Mouse (Mus musculus) liver, embryonic 12.5 days (tissue): ENCODE results near the gene Mus81. TPM values are rescaled to one million over a fixed set of nuclear protein-coding genes. Genes with fewer than 3 reads are reported as not detected.

Experiments
- ATAC-seq: fragments of 200-750 bp; cut with Nextera tagmentation; 2 replicates; pipeline ENCODE4 v1.8.0; 2017; ENCODE audit warnings: moderate number of reproducible peaks, mild to moderate bottlenecking, moderate library complexity
- H3K27ac ChIP-seq: fragments of 300-500 bp; sonication (generic); 2 replicates; pipeline ENCODE4 v1.5.1; 2016; ENCODE audit warnings: mild to moderate bottlenecking
- H3K27me3 ChIP-seq: fragments of 300-500 bp; sonication (generic); replicated peaks from 2 replicates; pipeline ENCODE4 v1.6.1; 2016; ENCODE audit warnings: mild to moderate bottlenecking, moderate library complexity
- H3K36me3 ChIP-seq: fragments of 300-500 bp; sonication (generic); 2 replicates; pipeline ENCODE4 v1.6.1; 2016; ENCODE audit warnings: mild to moderate bottlenecking, moderate library complexity
- H3K4me1 ChIP-seq: fragments of 300-500 bp; sonication (generic); 2 replicates; pipeline ENCODE4 v1.6.1; 2016
- H3K4me2 ChIP-seq: fragments of 300-500 bp; sonication (generic); 2 replicates; pipeline ENCODE4 v1.6.1; 2016; ENCODE audit warnings: mild to moderate bottlenecking, moderate library complexity
- H3K4me3 ChIP-seq: fragments of 300-500 bp; sonication (generic); 2 replicates; pipeline ENCODE4 v1.5.1; 2016; ENCODE audit warnings: mild to moderate bottlenecking, moderate library complexity
- H3K9ac ChIP-seq: fragments of 300-500 bp; sonication (generic); 2 replicates; pipeline ENCODE4 v1.6.1; 2016; ENCODE audit warnings: mild to moderate bottlenecking, moderate library complexity
- H3K9me3 ChIP-seq: fragments of 300-500 bp; sonication (generic); replicated peaks from 2 replicates; pipeline ENCODE4 v1.6.1; 2016; ENCODE audit warnings: mild to moderate bottlenecking, moderate library complexity
- WGBS: fragments of 180-500 bp; shearing (Covaris S2); methylation state at CpG from one replicate; pipeline ENCODE4 v1.1.7; 2016; ENCODE audit not compliant: insufficient replicate concordance; 5-methylcytosine and 5-hydroxymethylcytosine counted together
- polyA plus RNA-seq: library from polyadenylated mRNA; unstranded; fragments of >200 nt; fragmentation: Nextera tagmentation; extraction: Ambion mirVana; gene quantifications from 2 replicates; pipeline ENCODE4 v1.2.1, GENCODE M21; 2016

The Mus81 gene
- polyA plus RNA-seq, 1 experiment from 2014 or later, result 22.2 TPM

GRCm38 (mm10) chr19:5463791-5464562 lies 24.2 kb downstream of the Mus81 start:
- Histone ChIP-seq H3K27me3 (0 out of 2 replicates have a peak, but pooled peaks cover 3% of the 10 kb centered on the region), H3K4me3 (no peak overlapping the region), H3K4me2 (no peak overlapping the region), H3K9ac (no peak overlapping the region; the same call in 1 of the 2 replicates), H3K9me3 (no peaks in the 10 kb centered on the region), H3K36me3 (peaks cover 52% of the 10 kb centered on the region), H3K27ac (no peak overlapping the region), H3K4me1 (peaks cover 24% of the 10 kb centered on the region)
- no peak for ATAC-seq
- WGBS, result 60% methylated on average over 15 of the region's 15 CpGs

DNA sequence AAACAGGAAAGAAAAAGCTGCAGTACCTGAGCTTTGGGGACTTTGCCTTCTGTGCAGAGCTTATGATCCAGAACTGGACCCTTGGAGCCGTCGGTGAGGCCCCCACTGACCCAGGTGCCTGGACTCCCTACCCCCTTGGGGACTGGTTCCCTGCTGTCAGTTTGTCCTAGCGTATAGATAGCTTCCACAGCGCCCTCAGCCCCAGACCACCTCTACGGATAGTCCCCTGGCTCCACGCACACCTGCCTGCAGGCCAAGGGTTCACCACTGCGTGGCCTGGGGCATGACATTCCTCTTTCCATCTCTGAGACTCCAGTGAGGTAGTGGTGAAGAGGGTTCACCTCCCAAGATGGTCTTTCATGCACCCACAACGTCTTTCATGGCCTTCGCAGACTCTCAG lies 25.0 kb downstream of the Mus81 start:
- WGBS, result 83% methylated on average over 9 of the region's 9 CpGs
- H3K36me3 ChIP-seq, result peaks cover 52% of the 10 kb centered on the region
- 0 out of 2 replicates have a peak, but pooled peaks cover 5% of the 10 kb centered on the region for H3K27me3 ChIP-seq
- H3K4me2 ChIP-seq, result no peak overlapping the region
- H3K27ac ChIP-seq, result no peak overlapping the region
- no peaks in the 10 kb centered on the region for H3K9me3 ChIP-seq
- ATAC-seq, result no peak
- H3K4me1 ChIP-seq, result peaks cover 24% of the 10 kb centered on the region
- no peak overlapping the region for H3K4me3 ChIP-seq
- no peak overlapping the region for H3K9ac ChIP-seq

DNA sequence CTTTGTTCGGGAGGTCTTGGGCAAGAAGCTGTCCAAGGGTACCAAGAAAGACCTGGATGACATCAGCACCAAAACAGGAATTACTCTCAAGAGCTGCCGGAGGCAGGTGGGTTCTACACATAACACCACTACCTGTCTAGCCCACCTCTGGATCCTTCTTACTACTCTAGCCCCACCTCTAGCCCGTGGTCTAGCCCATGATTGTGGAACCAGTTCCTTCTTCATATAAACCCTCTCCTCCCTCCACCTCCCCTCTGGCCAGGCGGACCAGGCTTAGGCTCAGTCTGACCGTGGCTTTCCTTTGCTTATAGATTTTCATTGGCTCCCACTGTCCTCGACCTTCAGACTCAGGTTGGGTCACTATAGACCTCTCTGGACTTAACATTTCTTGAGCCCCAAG lies 26.8 kb downstream of the Mus81 start:
- peak overlapping the region; percentile 90 for H3K4me2 ChIP-seq

DNA sequence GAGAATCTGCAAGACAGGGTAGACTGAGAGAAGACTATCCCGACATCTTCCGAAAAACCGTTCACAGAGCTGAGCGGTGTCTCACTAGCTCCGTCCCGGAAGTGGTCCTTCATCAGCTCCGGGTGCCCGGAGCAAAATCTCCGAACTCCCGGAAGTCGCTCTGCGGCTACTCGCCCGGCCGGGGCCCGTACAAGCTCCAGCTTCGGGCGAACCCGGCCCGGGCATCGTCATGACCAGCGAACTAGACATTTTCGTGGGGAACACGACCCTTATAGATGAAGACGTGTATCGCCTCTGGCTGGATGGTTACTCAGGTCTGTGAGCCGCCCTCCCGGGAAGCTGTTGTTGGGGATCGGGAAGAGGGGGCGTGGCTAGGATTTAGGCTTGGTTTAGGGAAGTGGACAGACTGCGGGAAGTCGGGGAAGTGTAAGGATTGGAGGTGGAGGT lies 27.7 kb downstream of the Mus81 start, which contains the start of gene Fibp:
Fibp (plus strand) TSS at position 151 of the 447 bp plus-strand sequence.
- peaks cover 34% of the 10 kb centered on the region for H3K36me3 ChIP-seq
- WGBS, result under 1% methylated on average over 32 of the region's 32 CpGs
- no peaks in the 10 kb centered on the region for H3K9me3 ChIP-seq
- peak within 1 kb of the TSS; percentile 90 for H3K4me2 ChIP-seq
- peak within 1 kb of the TSS; percentile 68 for H3K27ac ChIP-seq
- H3K27me3 ChIP-seq, result 0 out of 2 replicates have a peak, but pooled peaks cover 5% of the 10 kb centered on the region
- H3K9ac ChIP-seq, result peak within 1 kb of the TSS; percentile 82
- H3K4me1 ChIP-seq, result peaks cover 43% of the 10 kb centered on the region
- ATAC-seq, result peak; percentile 66
- H3K4me3 ChIP-seq, result peak within 1 kb of the TSS; percentile 81

More for the DNA sequence above, 26.8 kb downstream of the Mus81 start:
- Histone ChIP-seq H3K9me3 (no peaks in the 10 kb centered on the region), H3K4me3 (peak overlapping the region; percentile 81), H3K4me1 (peaks cover 34% of the 10 kb centered on the region), H3K36me3 (peaks cover 41% of the 10 kb centered on the region), H3K27me3 (0 out of 2 replicates have a peak, but pooled peaks cover 5% of the 10 kb centered on the region), H3K9ac (peak overlapping the region; percentile 82; the same call in 1 of the 2 replicates), H3K27ac (0 out of 2 replicates have a peak overlapping the region, but pooled peaks have one; percentile 2)
- WGBS, result 74% methylated on average over 6 of the region's 6 CpGs
- ATAC-seq, result no peak

GRCm38 (mm10) chr19:5459896-5460295 lies 28.3 kb downstream of the Mus81 start:
- 26% methylated on average over 3 of the region's 3 CpGs for WGBS
- Histone ChIP-seq H3K9me3 (no peaks in the 10 kb centered on the region), H3K4me3 (peak overlapping the region; percentile 81), H3K27me3 (0 out of 2 replicates have a peak, but pooled peaks cover 5% of the 10 kb centered on the region), H3K36me3 (peaks cover 32% of the 10 kb centered on the region), H3K4me1 (peaks cover 49% of the 10 kb centered on the region), H3K27ac (peak overlapping the region; percentile 68; the same call in 1 of the 2 replicates), H3K9ac (peak overlapping the region; percentile 82), H3K4me2 (peak overlapping the region; percentile 90)
- ATAC-seq, result no peak

GRCm38 (mm10) chr19:5459019-5459418 lies 29.2 kb downstream of the Mus81 start:
- Histone ChIP-seq H3K27ac (no peak overlapping the region), H3K9ac (no peak overlapping the region), H3K36me3 (peaks cover 32% of the 10 kb centered on the region), H3K4me3 (no peak overlapping the region), H3K9me3 (no peaks in the 10 kb centered on the region), H3K27me3 (0 out of 2 replicates have a peak, but pooled peaks cover 5% of the 10 kb centered on the region), H3K4me2 (no peak overlapping the region), H3K4me1 (peaks cover 51% of the 10 kb centered on the region)
- no peak for ATAC-seq
- 54% methylated on average over 7 of the region's 7 CpGs for WGBS

GRCm38 (mm10) chr19:5457746-5458442 lies 30.3 kb downstream of the Mus81 start, which contains the start of gene Ccdc85b:
Gene Ccdc85b (minus strand): TSS chr19:5457894.
- Histone ChIP-seq H3K27ac (peak within 1 kb of the TSS; percentile 61), H3K36me3 (peaks cover 25% of the 10 kb centered on the region), H3K9ac (peak within 1 kb of the TSS; percentile 73), H3K27me3 (0 out of 2 replicates have a peak, but pooled peaks cover 5% of the 10 kb centered on the region), H3K4me1 (peaks cover 51% of the 10 kb centered on the region), H3K9me3 (no peaks in the 10 kb centered on the region), H3K4me2 (peak within 1 kb of the TSS; percentile 87), H3K4me3 (peak within 1 kb of the TSS; percentile 69)
- 20% methylated on average over 14 of the region's 14 CpGs for WGBS
- peak; percentile 7; the same call in 1 of the 2 replicates for ATAC-seq

DNA sequence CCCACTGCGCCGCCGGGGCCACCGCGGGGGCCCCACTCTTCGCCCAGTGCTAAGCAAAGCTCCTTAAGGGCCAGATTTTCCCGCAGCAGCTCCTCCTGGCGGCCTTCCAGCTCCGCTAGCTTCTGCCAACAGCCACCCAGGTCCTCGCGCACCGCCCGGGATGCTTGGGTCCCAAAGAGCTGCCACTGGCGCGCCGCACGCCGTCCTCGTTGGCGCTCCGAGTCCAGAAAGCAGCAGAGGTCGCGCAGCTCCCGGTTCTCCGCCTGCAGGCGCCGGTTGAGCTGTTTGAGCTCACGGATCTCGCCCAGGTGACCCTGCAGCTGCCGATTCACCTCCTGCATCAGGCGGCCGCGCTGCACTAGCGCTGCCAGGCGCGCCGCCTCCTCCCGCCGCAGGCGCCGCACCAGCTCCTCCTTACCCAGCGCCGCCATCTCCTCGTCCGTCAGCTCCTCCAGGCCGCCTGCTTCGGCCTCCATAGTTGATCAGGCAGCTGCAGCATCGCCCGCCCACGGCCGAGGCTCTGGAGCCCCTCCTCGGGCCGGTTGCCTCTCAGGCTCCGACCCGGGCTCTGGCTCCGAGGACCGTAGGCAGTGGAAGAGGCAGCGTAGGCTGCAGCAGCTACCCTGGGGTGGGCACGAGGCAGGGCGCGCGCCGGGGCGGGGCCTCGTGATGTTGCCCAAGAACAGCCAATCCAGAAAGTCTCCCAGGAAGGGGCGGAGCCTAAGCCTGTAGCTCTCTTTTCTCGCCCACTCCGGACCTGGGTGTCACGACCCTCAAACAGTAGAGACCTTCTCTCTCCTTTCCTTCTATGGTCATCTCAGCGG lies 31.1 kb downstream of the Mus81 start:
- Histone ChIP-seq H3K36me3 (peaks cover 19% of the 10 kb centered on the region), H3K4me2 (peak overlapping the region; percentile 87), H3K4me1 (peaks cover 51% of the 10 kb centered on the region), H3K27me3 (0 out of 2 replicates have a peak, but pooled peaks cover 5% of the 10 kb centered on the region), H3K27ac (peak overlapping the region; percentile 61), H3K9me3 (no peaks in the 10 kb centered on the region), H3K9ac (peak overlapping the region; percentile 73), H3K4me3 (peak overlapping the region; percentile 69)
- peak; percentile 88 for ATAC-seq
- 1% methylated on average over 70 of the region's 70 CpGs for WGBS

- H3K9ac ChIP-seq, result peak overlapping the region; percentile 73
- H3K4me1 ChIP-seq, result peaks cover 48% of the 10 kb centered on the region
- peaks cover 19% of the 10 kb centered on the region for H3K36me3 ChIP-seq
- H3K4me3 ChIP-seq, result peak overlapping the region; percentile 69
- 5% methylated on average over 26 of the region's 26 CpGs for WGBS
- ATAC-seq, result no peak
- H3K27ac ChIP-seq, result peak overlapping the region; percentile 54
- peak overlapping the region; percentile 87 for H3K4me2 ChIP-seq
- H3K27me3 ChIP-seq, result peaks cover 9% of the 10 kb centered on the region
- no peaks in the 10 kb centered on the region for H3K9me3 ChIP-seq
These were observed 31.8 kb downstream of the Mus81 start for GRCm38 (mm10) chr19:5456241-5456921.

GRCm38 (mm10) chr19:5455568-5455967 lies 32.6 kb downstream of the Mus81 start:
- H3K4me2 ChIP-seq, result peak overlapping the region; percentile 87
- peaks cover 42% of the 10 kb centered on the region for H3K4me1 ChIP-seq
- peak overlapping the region; percentile 73; the same call in 1 of the 2 replicates for H3K9ac ChIP-seq
- peaks cover 17% of the 10 kb centered on the region for H3K27me3 ChIP-seq
- H3K9me3 ChIP-seq, result no peaks in the 10 kb centered on the region
- 68% methylated on average over 8 of the region's 8 CpGs for WGBS
- no peak for ATAC-seq
- peak overlapping the region; percentile 69 for H3K4me3 ChIP-seq
- H3K36me3 ChIP-seq, result peaks cover 19% of the 10 kb centered on the region
- no peak overlapping the region for H3K27ac ChIP-seq
